Mouse (Mus musculus): ENCODE results near the gene Gm5134.

Gene Gm5134

GRCm38 (mm10) chr10:75995463-75995862 lies 41.1 kb downstream of the Gm5134 start:
- DNase-seq, result no peak

- DNase-seq, result no peak
Measured at GRCm38 (mm10) chr10:75996315-75996714, 42.0 kb downstream of the Gm5134 start.

DNA sequence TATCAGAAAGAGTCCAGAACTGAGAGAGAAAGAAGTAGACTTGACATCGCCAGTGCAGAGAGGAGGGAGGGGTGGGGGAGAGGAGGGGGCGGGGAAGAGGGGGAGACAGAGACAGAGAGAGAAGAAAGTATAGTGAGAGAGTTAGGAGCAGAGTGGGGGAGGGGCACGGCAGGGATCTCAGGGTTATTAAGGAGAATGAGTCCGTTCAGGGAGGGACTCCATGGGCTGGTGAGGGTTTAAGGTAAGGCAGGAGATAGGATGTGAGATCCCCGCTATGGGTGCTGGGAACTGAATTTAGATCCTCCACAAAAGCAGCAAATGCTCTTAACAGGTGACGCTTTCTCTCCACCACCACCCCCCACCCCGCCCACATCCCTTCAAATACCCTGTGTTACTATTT lies 46.8 kb downstream of the Gm5134 start:
- no peak for DNase-seq

DNA sequence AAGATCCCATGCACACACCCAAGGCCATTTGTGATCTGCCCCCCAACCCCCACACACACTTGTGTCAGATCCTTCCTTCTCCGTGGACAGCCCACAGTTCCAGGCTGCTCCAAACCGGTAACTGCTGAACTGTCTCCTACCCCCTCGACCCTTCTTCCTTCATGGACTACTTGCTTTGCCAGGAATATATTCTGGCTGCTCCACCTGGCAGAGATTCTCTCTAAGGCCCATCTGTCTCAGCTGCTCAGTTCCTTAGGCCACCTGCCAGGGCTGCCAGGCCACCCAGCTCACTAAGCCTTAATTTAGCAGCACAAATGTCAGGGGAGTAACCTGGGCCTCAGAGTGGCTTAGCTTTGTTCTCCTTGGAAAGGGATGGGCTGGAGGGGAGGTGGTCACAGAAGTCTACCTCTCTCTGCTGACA lies 47.8 kb downstream of the Gm5134 start:
- DNase-seq, result no peak

DNA sequence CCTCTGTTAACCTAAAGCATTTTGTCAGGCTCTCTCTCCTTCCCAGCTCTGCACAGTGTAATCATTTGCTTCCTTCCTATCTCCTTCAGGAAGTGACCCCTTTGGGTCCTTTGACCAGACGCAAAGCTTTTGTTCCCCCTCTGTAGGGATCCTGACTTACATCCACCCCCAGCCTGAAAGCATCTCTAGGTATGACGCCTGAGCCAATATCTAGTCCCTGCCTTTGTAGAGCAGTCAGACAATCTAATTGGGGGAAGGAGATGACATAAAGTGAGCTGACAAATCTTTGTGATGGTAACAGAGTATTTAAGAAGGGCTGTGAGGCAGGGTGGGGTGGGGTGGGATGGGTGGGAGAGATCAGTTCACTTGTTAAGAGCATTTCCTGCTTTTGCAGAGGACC lies 48.3 kb downstream of the Gm5134 start:
- no peak for DNase-seq

GRCm38 (mm10) chr10:76003221-76003620 lies 48.9 kb downstream of the Gm5134 start:
- no peak for DNase-seq

DNA sequence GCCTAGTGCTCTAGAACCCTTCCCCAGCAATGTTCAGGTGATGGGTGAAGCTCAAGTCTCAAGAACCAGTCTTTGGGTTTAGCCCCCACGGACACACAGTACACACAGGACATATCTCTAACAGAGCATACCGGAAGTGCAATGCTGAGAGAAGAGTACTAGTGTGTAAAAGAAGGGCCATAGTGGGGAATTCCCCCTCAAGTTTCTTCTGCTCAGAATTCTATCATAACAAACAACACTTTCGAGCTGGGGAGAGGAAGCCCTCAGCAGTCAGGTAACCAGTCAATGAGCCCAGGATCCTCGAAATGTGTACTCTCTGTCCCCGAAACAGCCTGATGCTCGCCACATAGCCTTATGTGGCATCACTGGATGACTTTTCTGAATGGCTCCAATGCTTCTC lies 52.1 kb downstream of the Gm5134 start:
- no peak for DNase-seq

GRCm38 (mm10) chr10:76009812-76010211 lies 55.5 kb downstream of the Gm5134 start:
- no peak for DNase-seq

- no peak for DNase-seq
Measured at GRCm38 (mm10) chr10:76012922-76013321, 58.6 kb downstream of the Gm5134 start.

GRCm38 (mm10) chr10:76016886-76017285 lies 62.6 kb downstream of the Gm5134 start:
- no peak for DNase-seq

GRCm38 (mm10) chr10:76021728-76022127 lies 67.4 kb downstream of the Gm5134 start:
- DNase-seq, result no peak

- DNase-seq, result no peak
Measured at GRCm38 (mm10) chr10:76023921-76024320, 69.6 kb downstream of the Gm5134 start.

DNA sequence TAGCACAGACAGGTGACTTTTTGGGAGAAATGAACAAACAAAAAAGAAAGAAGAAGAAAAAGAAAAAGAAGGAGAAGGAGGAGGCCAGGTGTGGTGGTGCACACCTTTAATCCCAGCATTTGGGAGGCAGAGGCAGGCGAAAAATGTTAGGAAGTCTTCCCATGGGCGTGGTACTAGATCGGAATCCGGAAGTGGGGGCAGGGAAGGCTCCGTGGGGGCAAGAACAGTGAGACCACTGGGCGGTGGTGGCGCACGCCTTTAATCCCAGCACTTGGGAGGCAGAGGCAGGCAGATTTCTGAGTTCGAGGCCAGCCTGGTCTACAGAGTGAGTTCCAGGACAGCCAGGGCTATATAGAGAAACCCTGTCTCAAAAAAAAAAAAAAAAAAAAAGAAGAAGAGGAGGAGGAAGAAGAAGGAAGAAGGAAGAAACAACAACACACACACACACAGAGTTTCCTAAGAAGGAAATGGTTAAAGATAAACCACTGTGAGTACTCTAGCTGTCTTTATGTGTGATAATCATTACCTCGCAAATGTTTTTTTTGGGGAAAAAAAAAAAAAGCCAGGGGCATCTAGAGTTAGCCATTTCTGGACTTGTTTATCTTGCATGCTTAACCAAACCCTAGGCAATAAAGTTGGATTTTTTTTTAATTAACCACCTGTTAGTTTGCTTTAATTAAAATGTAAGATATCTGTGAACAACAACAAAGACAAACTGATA lies 71.3 kb downstream of the Gm5134 start:
- DNase-seq, result no peak

- DNase-seq, result no peak
Measured at GRCm38 (mm10) chr10:76027127-76028015, 73.1 kb downstream of the Gm5134 start.

GRCm38 (mm10) chr10:76028016-76028366 lies 73.7 kb downstream of the Gm5134 start:
- DNase-seq, result no peak

DNA sequence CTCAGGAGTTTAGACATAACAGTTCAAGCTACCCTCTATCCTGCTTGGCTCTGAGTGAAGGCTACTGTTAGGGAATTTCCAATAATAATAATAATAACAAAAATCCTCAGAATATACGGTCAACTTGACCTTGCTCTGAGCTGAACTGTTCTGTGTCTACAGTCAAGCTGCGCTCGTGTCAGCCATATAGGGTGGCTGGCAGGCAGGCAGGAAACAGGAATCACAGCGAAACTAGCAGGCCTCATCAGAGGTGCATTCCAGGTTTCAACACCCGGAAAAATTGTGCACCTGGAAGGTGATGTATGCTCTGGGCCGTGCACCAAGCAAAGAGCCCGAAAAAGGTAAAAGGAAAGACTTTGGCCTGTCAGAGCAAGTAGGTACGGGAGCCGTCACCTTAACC lies 74.1 kb downstream of the Gm5134 start:
- DNase-seq, result no peak

DNA sequence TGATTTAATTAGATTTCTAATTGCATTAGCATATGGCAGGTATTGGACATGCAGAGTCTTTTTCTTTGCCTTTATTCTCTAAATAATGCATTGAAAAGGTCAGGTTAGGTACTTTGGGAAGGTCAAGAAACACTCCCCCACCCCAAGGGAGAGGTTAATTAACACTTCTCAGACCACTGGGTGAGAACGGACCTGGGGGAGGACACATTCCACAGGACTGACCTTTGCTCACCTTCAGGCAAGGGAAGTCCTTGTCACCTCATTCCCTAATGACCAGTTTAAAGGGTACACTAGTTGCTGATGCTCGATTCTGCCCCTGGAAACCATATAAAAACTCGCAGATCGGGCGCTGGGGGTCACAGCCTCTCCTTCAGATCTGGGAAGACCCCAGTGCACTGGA lies 75.0 kb downstream of the Gm5134 start:
- DNase-seq, result no peak

DNA sequence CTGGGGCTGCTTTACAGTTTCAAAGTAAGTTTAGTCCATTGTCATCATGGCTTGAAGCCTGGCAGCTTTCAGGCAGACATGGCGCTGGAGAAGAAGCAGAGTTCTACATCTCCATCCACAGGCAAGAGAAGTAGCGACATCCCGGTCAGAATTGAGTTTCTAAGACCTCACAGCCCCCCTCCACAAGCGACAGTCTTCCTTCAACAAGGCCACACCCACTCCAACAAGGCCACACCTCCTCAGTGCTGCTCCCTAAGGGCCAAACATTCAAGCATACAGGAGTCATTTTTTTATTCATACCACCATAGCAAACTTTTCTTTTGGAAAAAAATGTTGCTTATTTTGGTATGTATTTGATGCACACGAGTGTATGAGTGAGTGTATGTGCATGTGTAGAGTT lies 76.2 kb downstream of the Gm5134 start:
- DNase-seq, result no peak

DNA sequence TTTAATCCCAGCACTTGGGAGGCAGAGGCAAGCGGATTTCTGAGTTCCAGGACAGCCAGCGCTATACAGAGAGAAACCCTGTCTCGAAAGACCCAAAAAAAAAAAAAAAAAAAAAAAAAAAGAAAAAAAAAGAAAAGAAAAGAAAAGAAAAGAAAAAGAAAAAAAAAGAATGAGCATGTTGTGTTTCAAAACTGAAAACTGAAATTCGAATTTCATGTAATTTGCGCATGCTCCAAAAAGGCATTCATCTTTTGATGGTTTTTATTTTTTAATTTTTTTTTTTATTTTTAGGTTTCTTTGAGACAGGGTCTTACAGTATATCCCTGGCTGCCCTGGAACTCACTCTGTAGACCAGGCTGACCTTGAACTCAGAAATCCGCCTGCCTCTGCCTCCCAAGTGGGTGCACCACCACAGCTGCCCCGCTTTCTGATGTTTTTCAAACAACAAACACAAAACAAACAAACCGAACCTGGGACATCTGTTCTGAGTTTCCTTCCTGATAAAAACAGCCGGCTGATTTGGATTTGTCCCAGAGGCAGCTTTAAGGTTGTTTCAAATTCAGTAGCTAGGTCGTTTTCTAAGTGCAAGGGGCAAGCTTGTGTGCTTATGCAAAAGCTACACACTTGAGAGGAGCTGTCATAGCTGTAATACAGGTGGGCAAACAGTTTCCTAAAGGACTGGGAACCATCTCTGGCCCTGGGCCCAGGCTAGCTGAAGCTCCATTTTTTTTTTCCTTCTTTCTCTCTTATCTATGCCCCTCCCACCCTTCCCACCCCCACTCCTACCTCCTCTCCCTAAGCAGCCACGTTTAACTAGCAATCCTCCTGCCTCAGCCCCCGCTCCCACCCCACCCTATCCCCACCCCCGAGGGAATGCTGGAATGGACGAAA lies 77.4 kb downstream of the Gm5134 start:
- peak; percentile 22 for DNase-seq

- peak; percentile 98 for DNase-seq
Measured at GRCm38 (mm10) chr10:76032402-76033118, 78.2 kb downstream of the Gm5134 start, which contains the start of gene Zfp280b. Zfp280b (plus strand) TSS chr10:76032650.

- no peak for DNase-seq
Measured at GRCm38 (mm10) chr10:76033119-76033455, 78.8 kb downstream of the Gm5134 start.

DNA sequence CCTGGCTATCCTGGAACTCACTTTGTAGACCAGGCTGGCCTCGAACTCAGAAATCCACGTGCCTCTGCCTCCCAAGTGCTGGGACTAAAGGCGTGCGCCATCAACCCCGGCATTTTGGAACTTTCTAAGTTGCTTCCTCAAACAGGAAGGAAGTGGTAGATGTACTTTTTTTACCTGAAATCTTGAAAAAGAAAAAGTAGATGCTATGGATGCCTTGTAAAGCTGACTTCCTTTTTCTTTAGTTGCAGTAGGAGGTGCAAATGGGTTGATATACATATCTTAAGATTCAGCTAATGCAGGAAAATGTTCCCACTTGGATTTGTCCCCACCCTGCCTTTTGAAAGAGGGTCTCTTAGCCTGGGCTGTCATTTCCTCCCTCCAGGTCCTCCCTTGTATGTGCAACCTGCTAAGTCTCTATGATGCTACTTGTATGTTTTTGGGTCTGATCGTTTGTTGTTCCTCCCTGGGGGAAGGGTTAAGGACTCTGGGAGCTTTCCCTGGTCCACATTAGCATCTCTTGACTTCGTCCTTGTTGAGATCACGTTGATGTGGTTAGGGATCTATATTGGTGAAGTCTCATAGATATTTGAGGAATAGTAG lies 79.8 kb downstream of the Gm5134 start:
- no peak for DNase-seq
